Mouse (Mus musculus): ENCODE results near the gene Tmem129. TPM values are rescaled to one million over a fixed set of nuclear protein-coding genes. Genes with fewer than 3 reads are reported as not detected.

Tmem129 gene
- total and polyA plus RNA-seq, 3 experiments = 40.2 to 51.3 TPM; not detected in 1

DNA sequence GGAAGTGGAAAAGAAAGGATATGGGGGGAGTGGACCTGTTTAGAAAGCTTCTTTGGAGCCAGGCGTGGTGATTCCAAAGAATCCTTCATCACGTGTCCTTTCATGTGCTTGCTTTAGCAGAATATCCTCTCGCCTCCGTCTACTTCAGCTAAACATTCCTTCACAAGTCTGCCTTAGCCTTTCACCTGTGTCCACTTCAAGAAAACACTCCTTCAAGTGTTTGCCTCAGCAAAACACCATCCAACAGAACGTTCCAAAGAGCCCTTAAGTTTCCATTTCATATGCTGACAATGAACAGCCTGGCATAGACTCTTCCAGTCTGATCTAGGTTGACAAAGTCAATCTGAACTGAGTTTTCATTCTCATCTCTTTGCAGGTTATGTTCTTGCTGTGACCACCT is 20.0 kb upstream of the Tmem129 start:
- no peak overlapping the region for H3K27ac ChIP-seq (ENCODE audit: control insufficient read depth, low read depth, low read length)
- no peaks in the 10 kb centered on the region for H3K9me3 ChIP-seq (replicated peaks; ENCODE audit: insufficient read depth, low read length)
- no peaks in the 10 kb centered on the region for H3K27me3 ChIP-seq (ENCODE audit: control insufficient read depth in 1 of 2, insufficient read depth in 2 of 2, low read length in 2 of 2)
- TF ChIP-seq TCF12 (IDR thresholded peaks at IDR 0.05; ENCODE audit: low read depth, low read length) (no peak), NELFE (IDR thresholded peaks at IDR 0.05; ENCODE audit: low read depth, low read length) (no peak), ZKSCAN1 (IDR thresholded peaks at IDR 0.05; ENCODE audit: low read depth, low read length) (no peak), ZNF384 (IDR thresholded peaks at IDR 0.05; ENCODE audit: low read depth, low read length) (no peak), RAD21 (IDR thresholded peaks at IDR 0.05; ENCODE audit: low read depth, low read length) (no peak), MEF2A (IDR thresholded peaks at IDR 0.05; ENCODE audit: extremely low read depth, insufficient replicate concordance, low read depth, low read length, poor library complexity, severe bottlenecking) (no peak), ELF1 (IDR thresholded peaks at IDR 0.05; ENCODE audit: low read depth, low read length) (no peak), MXI1 (IDR thresholded peaks at IDR 0.05; ENCODE audit: low read depth, low read length) (no peak), USF1 (IDR thresholded peaks at IDR 0.05; ENCODE audit: low read depth, low read length) (no peak), TAL1 (IDR thresholded peaks at IDR 0.05; ENCODE audit: low read length) (no peak)
- DNase-seq (ENCODE audit: low read depth, low spot score) = no peak
- H3K4me3 ChIP-seq (ENCODE audit: control insufficient read depth in 1 of 2, insufficient read depth in 1 of 2, low read depth in 2 of 2, low read length in 2 of 2) = no peak overlapping the region
- no peaks in the 10 kb centered on the region for H3K79me2 ChIP-seq (ENCODE audit: control insufficient read depth, insufficient read depth, low read length, poor library complexity)
- H3K9ac ChIP-seq (ENCODE audit: control insufficient read depth, low read depth, low read length, poor library complexity, severe bottlenecking) = no peak overlapping the region
- peaks cover 18 to 24% of the 10 kb centered on the region in 2 experiments for H3K4me1 ChIP-seq (ENCODE audit: control insufficient read depth in 1 of 2, insufficient read depth in 2 of 2, low read length in 2 of 2)
- H3K36me3 ChIP-seq (ENCODE audit: control insufficient read depth in 1 of 2, insufficient read depth in 2 of 2, low read length in 2 of 2) = peaks cover 0 to 21% of the 10 kb centered on the region in 2 experiments; a peak in 2 of 4 replicates

DNA sequence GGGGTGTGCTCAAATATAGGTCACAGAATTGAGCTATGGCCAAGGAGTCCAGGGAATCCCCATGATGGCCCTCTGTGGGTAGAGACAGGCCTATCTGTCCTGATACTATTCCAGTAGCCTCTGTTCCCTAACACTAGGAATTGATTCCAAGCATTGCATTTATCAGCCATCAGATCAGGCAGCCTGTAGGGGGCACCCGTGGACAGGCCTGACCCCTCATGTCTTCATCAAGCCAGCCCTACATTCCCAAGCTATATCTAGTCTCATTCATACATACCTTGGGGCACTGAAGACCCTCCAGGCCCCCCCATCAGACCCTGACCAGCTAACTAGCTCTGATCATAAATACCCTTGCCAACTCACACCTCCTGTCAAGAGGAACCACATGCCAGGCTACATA is 17.7 kb upstream of the Tmem129 start:
- Histone ChIP-seq H3K4me1 (ENCODE audit: control insufficient read depth in 1 of 2, insufficient read depth in 2 of 2, low read length in 2 of 2) (peaks cover 3 to 11% of the 10 kb centered on the region in 2 experiments), H3K27me3 (ENCODE audit: control insufficient read depth in 1 of 2, insufficient read depth in 2 of 2, low read length in 2 of 2) (no peaks in the 10 kb centered on the region), H3K9me3 (replicated peaks; ENCODE audit: insufficient read depth, low read length) (no peaks in the 10 kb centered on the region), H3K36me3 (ENCODE audit: control insufficient read depth in 1 of 2, insufficient read depth in 2 of 2, low read length in 2 of 2) (peaks cover 7 to 15% of the 10 kb centered on the region in 2 experiments), H3K9ac (ENCODE audit: control insufficient read depth, low read depth, low read length, poor library complexity, severe bottlenecking) (no peak overlapping the region), H3K27ac (ENCODE audit: control insufficient read depth, low read depth, low read length) (no peak overlapping the region), H3K4me3 (ENCODE audit: control insufficient read depth in 1 of 2, insufficient read depth in 1 of 2, low read depth in 2 of 2, low read length in 2 of 2) (no peak overlapping the region), H3K79me2 (ENCODE audit: control insufficient read depth, insufficient read depth, low read length, poor library complexity) (no peaks in the 10 kb centered on the region)
- DNase-seq (ENCODE audit: low read depth, low spot score) = peak; percentile 68
- TF ChIP-seq EP300 (IDR thresholded peaks at IDR 0.05; ENCODE audit: low read depth in 1 of 2, low read length in 2 of 2) (no peak), ZC3H11A (IDR thresholded peaks at IDR 0.05; ENCODE audit: low read depth, low read length) (peak; percentile 49), MYC (IDR thresholded peaks at IDR 0.05; ENCODE audit: low read depth, low read length) (no peak), JUND (IDR thresholded peaks at IDR 0.05; ENCODE audit: low read depth, low read length) (no peak), RAD21 (IDR thresholded peaks at IDR 0.05; ENCODE audit: low read depth, low read length) (peak; percentile 71), CTCF (IDR thresholded peaks at IDR 0.05 in 2 of 3, conservative IDR thresholded peaks at IDR 0.05 in 1 of 3; ENCODE audit: control insufficient read depth in 1 of 3, insufficient read depth in 1 of 3, low read depth in 2 of 3, low read length in 3 of 3, poor library complexity in 1 of 3, severe bottlenecking in 1 of 3) (peak; percentile 81 to 90 (median 87)), USF1 (IDR thresholded peaks at IDR 0.05; ENCODE audit: low read depth, low read length) (no peak), ETS1 (IDR thresholded peaks at IDR 0.05; ENCODE audit: low read depth, low read length) (no peak), TBP (IDR thresholded peaks at IDR 0.05; ENCODE audit: low read depth, low read length) (no peak), MAFK (IDR thresholded peaks at IDR 0.05; ENCODE audit: borderline replicate concordance, low read depth, low read length) (no peak), ZKSCAN1 (IDR thresholded peaks at IDR 0.05; ENCODE audit: low read depth, low read length) (no peak), MAX (IDR thresholded peaks at IDR 0.05; ENCODE audit: low read length) (no peak), POLR2A (IDR thresholded peaks at IDR 0.05; ENCODE audit: control insufficient read depth in 1 of 2, insufficient read depth in 1 of 2, low read depth in 1 of 2, low read length in 2 of 2, poor library complexity in 1 of 2) (no peak), MYB (IDR thresholded peaks at IDR 0.05; ENCODE audit: low read depth, low read length) (no peak), GABPA (IDR thresholded peaks at IDR 0.05; ENCODE audit: low read depth, low read length) (no peak), ZNF384 (IDR thresholded peaks at IDR 0.05; ENCODE audit: low read depth, low read length) (no peak), SIN3A (IDR thresholded peaks at IDR 0.05; ENCODE audit: low read length) (no peak; the same call in 1 of the 2 replicates), USF2 (IDR thresholded peaks at IDR 0.05; ENCODE audit: borderline replicate concordance in 1 of 2, insufficient read depth in 1 of 2, low read depth in 1 of 2, low read length in 2 of 2) (no peak), E2F4 (IDR thresholded peaks at IDR 0.05; ENCODE audit: borderline replicate concordance, low read depth, low read length) (no peak), RCOR1 (IDR thresholded peaks at IDR 0.05; ENCODE audit: low read depth, low read length) (no peak), POLR2AphosphoS5 (IDR thresholded peaks at IDR 0.05; ENCODE audit: borderline replicate concordance, low read depth, low read length) (no peak), SMC3 (IDR thresholded peaks at IDR 0.05; ENCODE audit: low read depth, low read length) (peak; percentile 67), BHLHE40 (IDR thresholded peaks at IDR 0.05; ENCODE audit: borderline replicate concordance, low read depth, low read length) (no peak), HCFC1 (IDR thresholded peaks at IDR 0.05; ENCODE audit: low read depth, low read length) (no peak), MAZ (IDR thresholded peaks at IDR 0.05; ENCODE audit: low read depth, low read length) (0 out of 2 replicates have a peak, but pooled peaks have one; percentile 52), ELF1 (IDR thresholded peaks at IDR 0.05; ENCODE audit: low read depth, low read length) (no peak), ZMIZ1 (IDR thresholded peaks at IDR 0.05; ENCODE audit: low read depth, low read length) (no peak)

All from MEL (cell line).